Mouse (Mus musculus) cerebellum, adult 9-10 months (tissue): Measurements from ENCODE around the gene Atxn1.

Experiments
- DNase-seq: peaks from one replicate; pipeline ENCODE4 v3.0.0; 2022

The Atxn1 gene

DNA sequence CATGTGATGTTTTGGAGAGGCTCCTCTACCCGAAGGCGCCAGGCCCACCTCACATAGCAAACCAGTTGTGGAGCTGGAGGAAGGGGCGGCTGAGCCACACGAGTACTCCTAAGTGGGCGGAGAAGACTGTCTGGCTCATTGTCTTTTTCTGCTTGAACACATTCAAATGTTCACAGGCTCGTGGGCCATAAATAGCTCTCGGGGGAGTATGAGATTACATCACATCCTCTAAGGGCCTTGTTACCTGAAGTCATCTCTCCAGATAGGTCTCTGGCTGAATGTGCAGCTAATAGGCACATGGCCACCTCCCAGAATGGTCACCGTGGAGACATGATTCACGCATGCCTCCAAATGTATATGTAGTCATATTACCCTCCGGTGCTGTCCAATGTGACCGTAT is 350.0 kb downstream of the Atxn1 start:
- no peak for DNase-seq

DNA sequence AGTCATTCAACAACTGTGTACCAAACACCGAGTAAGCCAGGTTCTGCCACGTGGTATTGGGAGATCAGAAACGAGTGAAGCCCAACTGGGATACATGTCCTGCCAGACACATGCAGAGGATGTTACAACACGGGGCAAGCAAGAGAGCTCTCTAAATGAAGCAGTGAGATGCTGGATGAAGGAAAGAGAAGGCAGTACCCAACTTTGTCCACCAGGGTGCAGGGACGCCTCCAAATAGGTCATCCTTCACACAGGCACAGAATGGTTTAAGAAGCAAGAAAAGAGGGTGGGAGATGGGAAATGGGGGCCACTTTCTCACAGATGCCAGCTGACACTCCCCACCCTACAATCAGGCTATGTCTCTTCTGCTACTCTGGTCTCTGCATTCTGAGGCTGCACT is 351.5 kb downstream of the Atxn1 start:
- peak; percentile 57 for DNase-seq

GRCm38 (mm10) chr13:45611554-45611953 is 353.3 kb downstream of the Atxn1 start:
- DNase-seq, result no peak

DNA sequence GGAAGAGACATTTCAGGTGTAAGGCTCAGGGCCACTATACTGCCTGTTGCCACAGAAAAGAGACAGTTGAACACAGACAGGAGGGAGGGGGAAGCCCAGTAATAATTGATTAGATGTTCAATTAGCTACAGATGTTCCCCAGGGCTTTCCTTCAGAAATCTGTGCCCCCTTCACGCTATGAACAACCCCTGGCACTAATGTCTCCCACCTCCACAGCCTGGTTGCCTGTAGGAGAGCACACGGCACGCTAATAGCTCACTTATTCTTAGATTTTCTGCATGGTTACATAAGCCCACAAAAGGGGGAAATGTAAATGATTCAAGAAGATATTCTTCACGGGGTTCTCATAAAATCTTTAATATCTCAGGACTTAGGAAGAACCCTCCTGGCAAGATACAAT is 355.3 kb downstream of the Atxn1 start:
- DNase-seq, result no peak

GRCm38 (mm10) chr13:45608593-45608992 is 356.2 kb downstream of the Atxn1 start:
- no peak for DNase-seq

DNA sequence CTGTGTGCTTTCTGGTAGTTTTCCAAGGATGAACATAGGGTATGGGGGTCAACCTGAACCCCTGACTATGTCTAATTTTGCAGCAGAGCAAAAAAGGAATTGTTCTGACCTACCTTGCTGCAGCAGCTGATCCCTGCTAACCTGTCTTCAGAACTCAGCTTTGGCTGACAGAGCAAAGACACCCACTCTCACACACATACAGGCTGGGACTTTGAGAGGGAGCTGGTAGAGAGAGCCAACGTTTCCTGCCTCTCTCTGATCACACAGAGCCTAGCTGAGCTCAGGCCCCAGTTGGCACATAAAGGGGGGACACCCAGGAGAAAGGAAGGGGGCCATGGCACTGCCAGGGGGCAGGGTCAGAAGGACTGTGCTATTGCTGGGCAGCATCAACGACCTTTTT is 356.9 kb downstream of the Atxn1 start:
- no peak for DNase-seq

DNA sequence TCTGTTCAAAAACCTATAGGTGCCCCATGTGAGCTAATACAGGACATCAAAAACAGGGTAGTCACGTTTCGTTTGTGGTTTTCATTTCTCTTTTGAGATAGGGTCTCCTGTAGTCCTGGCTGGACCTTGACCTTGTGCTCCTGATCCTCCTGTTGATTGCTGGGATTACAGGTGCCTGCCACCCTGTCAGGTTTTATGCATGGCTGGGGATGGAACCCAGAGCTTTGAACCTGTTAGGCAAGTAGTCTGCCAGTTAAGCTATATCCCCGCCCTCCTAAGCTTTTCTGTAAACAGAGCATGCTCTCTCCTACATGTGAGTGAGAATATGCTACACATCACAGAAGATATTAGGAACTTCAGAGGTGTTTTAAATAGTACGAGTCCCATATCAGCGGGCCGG is 361.2 kb downstream of the Atxn1 start:
- DNase-seq, result no peak

DNA sequence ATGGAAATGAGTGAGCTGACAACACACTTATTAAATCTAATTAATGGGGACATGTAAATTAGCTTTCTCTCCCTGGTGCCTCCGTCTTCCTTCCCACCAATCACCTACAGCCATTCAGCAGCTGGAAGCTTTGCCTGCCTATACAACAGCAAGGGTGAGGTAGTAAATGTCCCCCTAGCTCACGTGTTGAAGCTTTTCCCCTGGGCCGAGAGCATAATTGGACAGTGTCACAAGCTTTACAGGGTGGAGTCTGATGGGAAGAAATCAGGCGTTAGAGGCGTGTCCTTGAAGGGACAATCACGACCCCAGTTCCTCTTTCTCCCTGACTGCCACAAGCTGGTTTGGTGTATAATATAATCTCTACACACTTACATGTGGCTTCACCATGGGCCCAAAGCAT is 364.4 kb downstream of the Atxn1 start:
- DNase-seq, result no peak

DNA sequence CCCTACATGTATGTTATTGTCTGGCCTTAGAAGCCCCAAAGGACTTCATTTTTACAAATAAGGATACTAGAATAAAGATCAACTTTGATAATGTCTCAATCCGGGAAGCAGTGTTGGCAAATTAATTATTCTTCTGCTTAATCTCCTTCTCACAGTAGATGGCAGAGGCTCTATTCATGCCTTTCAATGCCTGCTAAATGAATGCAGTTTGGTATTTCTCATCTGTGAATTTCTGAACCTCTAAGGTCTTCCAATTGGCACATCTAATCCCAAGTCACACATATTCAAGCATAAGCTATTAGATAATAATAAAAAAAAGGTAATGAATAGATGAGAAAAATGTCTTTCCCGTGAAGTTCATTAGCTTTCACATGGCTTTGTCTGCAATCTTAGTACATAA is 365.0 kb downstream of the Atxn1 start:
- DNase-seq, result no peak

GRCm38 (mm10) chr13:45595416-45595815 is 369.4 kb downstream of the Atxn1 start:
- DNase-seq, result no peak

GRCm38 (mm10) chr13:45593914-45594313 is 370.9 kb downstream of the Atxn1 start:
- DNase-seq, result no peak

- DNase-seq, result no peak
These were observed 373.9 kb downstream of the Atxn1 start for GRCm38 (mm10) chr13:45590898-45591297.

DNA sequence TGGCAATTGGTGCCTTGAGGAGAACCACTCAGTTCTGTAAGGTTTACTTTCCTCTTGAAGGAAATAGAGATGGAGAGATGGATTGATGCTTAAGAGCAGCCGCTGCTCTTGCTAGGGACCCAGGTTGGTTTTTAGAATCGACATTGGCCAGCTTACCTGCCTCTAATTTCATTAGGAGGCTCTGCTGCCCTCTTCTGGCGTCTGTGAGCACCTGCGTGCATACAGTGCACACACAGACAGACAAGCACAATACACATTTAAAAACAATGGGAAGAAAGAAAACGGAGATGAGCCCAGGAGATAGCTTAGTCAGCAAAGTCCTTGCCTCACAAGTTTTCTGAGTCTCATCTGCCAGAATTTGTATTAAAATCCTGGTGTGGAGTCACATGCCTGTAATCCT is 381.7 kb downstream of the Atxn1 start:
- DNase-seq, result no peak

- DNase-seq, result no peak
These were observed 382.5 kb downstream of the Atxn1 start for GRCm38 (mm10) chr13:45582294-45582693.

- no peak for DNase-seq
These were observed 385.1 kb downstream of the Atxn1 start for GRCm38 (mm10) chr13:45579751-45580150.

DNA sequence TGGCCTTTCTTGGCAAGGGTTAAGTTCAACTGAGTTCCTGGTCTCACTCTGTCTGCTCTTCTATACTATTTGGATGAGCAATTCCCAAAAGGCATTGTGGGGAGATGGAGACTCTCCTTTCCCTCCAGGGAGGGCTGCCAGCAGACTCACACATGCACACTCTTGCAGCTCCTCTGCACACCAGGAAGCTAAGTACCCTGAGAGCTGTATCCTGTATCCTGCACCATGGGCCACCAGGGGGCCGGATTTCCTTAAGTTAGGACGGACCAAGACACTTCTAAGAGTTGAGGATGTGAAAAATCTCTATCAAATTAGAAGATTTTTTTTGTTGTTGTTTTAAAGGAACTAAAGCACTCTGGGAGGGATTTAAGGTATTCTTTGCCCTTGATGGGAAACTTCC is 387.0 kb downstream of the Atxn1 start:
- no peak for DNase-seq

DNA sequence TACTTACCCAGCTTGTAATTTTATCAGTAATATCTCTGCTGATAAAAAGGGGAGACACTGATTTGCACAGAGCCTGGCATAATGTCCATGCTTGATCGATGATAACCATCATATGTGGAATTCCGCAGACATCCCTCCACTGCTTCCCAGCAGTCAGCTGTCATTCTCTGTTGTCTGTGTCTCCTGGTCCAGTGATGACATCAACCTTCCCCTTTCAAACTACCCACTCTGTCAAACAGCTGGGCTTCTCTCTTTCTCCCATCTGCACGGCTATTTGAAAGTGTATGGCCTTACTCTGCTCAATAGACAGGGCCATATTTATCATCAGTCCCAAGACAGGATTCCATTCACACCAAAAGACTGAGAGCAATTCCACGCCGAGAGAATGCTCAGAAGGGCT is 387.4 kb downstream of the Atxn1 start:
- DNase-seq, result no peak

DNA sequence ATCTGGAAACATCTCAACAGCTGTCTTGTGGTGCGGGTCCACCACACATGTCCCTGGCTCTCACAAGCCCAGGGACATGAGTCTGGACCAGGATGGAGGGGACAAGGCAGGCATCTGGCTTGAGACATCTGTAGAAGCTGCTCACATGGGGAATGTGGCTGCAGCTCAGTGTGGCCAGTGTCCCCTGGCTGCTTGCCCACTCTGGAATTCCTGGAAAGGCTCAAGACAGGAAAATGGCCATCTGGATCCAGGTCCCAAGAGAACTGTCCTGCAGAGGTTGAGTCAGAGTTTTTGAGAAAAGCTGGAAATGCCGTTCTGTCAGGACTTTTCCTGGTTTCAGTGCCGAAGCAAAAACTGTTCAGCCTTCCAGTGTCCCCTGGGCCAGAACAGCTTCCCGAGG is 388.6 kb downstream of the Atxn1 start:
- DNase-seq, result no peak

- DNase-seq, result peak; percentile 64
These were observed 392.0 kb downstream of the Atxn1 start for GRCm38 (mm10) chr13:45572768-45573167.

DNA sequence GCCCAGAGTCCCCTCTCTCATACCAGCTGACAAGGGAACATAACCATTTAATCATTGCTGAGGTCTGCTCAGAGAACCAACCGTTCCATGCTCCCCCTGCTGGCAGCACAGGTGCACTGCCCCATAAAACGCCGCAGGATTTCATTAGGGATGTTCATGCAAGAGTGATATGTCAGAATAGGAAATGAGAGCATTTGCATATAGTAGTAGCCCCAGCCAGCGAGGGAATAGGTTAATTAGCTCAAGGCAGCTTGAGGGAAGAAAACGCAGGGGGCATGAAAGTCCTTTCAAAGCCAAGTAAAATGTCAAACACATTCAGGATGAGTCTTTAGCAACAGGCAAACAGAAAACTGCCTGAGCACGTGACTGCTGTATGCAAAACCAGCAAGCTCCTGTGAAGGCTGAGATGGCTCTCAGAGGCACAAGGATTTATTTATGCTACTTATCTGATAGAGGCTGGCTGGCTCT is 393.0 kb downstream of the Atxn1 start:
- peak; percentile 89 for DNase-seq

- DNase-seq, result peak; percentile 75
These were observed 394.9 kb downstream of the Atxn1 start for GRCm38 (mm10) chr13:45569932-45570331.

DNA sequence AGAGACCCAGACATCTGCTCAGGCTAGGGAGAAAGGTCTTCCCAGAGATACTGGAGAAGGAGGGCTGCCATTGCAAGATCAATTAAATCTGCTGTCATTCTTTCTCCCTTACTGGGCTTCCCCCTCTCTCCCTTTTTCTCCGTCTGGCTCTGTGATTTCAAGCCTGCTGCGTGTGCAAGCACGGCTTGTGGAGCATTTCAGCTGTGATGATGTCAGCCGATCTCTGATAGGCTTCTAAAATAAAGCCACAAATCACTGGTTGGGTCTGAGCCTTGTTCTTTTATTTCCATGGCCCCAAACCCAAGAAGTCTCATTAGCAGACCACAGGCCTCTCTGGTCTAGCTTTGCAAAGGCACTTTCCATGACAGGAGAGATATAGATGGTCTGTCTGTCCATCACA is 399.9 kb downstream of the Atxn1 start:
- no peak for DNase-seq

GRCm38 (mm10) chr13:45562011-45562410 is 402.8 kb downstream of the Atxn1 start:
- DNase-seq, result no peak

GRCm38 (mm10) chr13:45560543-45560942 is 404.3 kb downstream of the Atxn1 start:
- no peak for DNase-seq

- DNase-seq, result no peak
These were observed 405.6 kb downstream of the Atxn1 start for GRCm38 (mm10) chr13:45559258-45559657.

DNA sequence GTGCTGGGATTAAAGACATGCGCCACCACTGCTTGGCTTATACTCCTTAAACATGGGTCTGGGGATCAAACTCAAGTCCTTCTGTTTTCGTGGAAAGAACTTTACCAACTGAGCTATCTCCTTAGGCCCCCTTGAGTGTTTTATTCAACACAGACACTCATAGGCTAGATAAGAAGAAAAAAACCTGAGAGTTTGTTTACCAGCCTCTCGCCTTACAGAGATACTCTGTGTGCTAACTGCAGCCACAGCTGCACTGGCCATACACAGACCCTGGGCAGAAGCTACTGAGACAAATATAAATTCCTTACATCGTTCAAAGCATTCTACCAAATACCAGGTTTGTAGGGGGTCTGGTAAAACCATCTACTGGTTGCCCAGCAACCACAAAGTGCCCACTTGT is 406.4 kb downstream of the Atxn1 start:
- no peak for DNase-seq
